Mouse (Mus musculus) intestine, embryonic 16.5 days (tissue): ENCODE data around the gene Ppp3cb. TPM values are rescaled to one million over a fixed set of nuclear protein-coding genes. Genes with fewer than 3 reads are reported as not detected.

ENCODE experiments used
- ATAC-seq: fragments of 200-750 bp; cut with Nextera tagmentation; 2 replicates; pipeline ENCODE4 v1.8.0; 2017; ENCODE audit warnings: moderate TSS enrichment, moderate library complexity
- H3K27ac ChIP-seq: fragments of 300-500 bp; sonication (generic); 2 replicates; pipeline ENCODE4 v1.5.1; 2014; ENCODE audit warnings: mild to moderate bottlenecking, low read length
- H3K27me3 ChIP-seq: fragments of 300-500 bp; sonication (generic); replicated peaks from 2 replicates; pipeline ENCODE4 v1.6.1; 2014; ENCODE audit warnings: low read length, control low read depth, mixed read lengths; ENCODE audit not compliant: control insufficient read depth, insufficient read depth
- H3K36me3 ChIP-seq: fragments of 300-500 bp; sonication (generic); 2 replicates; pipeline ENCODE4 v1.6.1; 2014; ENCODE audit warnings: low read length, control low read depth; ENCODE audit not compliant: control insufficient read depth, insufficient read depth
- H3K4me1 ChIP-seq: fragments of 300-500 bp; sonication (generic); 2 replicates; pipeline ENCODE4 v1.6.1; 2014; ENCODE audit warnings: low read length, control low read depth, mixed read lengths; ENCODE audit not compliant: control insufficient read depth, insufficient read depth
- H3K4me2 ChIP-seq: fragments of 300-500 bp; sonication (generic); 2 replicates; pipeline ENCODE4 v1.6.1; 2014; ENCODE audit warnings: low read depth, low read length, control low read depth
- H3K4me3 ChIP-seq: fragments of 300-500 bp; sonication (generic); 2 replicates; pipeline ENCODE4 v1.5.1; 2014; ENCODE audit warnings: mild to moderate bottlenecking, low read length
- H3K9ac ChIP-seq: fragments of 300-500 bp; sonication (generic); 2 replicates; pipeline ENCODE4 v1.6.1; 2014; ENCODE audit warnings: low read depth, low read length
- H3K9me3 ChIP-seq: fragments of 300-500 bp; sonication (generic); 2 replicates; pipeline ENCODE4 v1.6.1; 2016; ENCODE audit warnings: low read length, control low read depth; ENCODE audit not compliant: control insufficient read depth
- WGBS: fragments of 180-500 bp; shearing (Covaris S2); extraction: QIAGEN DNeasy Blood & Tissue Kit; methylation state at CpG from one replicate; pipeline ENCODE4 v1.1.7; 2014; 5-methylcytosine and 5-hydroxymethylcytosine counted together
- polyA plus RNA-seq: library from polyadenylated mRNA; unstranded; fragments of >200 nt; fragmentation: Nextera tagmentation; extraction: Ambion mirVana; gene quantifications from 2 replicates; pipeline ENCODE4 v1.2.1, GENCODE M21; 2015

Ppp3cb gene
- polyA plus RNA-seq, 1 experiment from 2014 or later, result 17.3 TPM

DNA sequence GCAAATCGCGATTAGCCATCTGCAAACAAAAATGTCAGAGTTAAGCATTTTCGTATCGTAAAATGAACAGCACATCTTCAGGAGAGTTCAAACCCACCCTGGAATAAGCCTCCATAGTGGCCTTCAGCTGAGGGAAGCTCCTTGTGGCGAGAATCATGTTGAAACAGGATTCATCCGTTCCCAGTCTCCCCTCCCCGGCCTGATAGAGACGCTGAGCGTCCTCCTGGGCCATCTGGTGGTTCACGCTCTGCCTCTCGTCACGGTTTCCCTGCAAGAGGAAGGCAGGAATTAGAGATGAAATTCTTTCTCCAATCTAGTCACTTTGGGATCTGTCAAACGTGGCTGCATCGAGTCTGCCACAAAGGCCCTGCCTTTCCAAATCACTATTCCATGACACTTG lies 86.2 kb downstream of the Ppp3cb start:
- no peaks in the 10 kb centered on the region for H3K9me3 ChIP-seq
- no peak overlapping the region for H3K27ac ChIP-seq
- no peak overlapping the region for H3K9ac ChIP-seq
- H3K4me1 ChIP-seq, result no peaks in the 10 kb centered on the region
- H3K4me2 ChIP-seq, result no peak overlapping the region
- H3K4me3 ChIP-seq, result no peak overlapping the region
- peaks cover 17% of the 10 kb centered on the region; the same call in 1 of the 2 replicates for H3K36me3 ChIP-seq
- 73% methylated on average over 14 of the region's 14 CpGs for WGBS
- H3K27me3 ChIP-seq, result no peaks in the 10 kb centered on the region
- ATAC-seq, result no peak

DNA sequence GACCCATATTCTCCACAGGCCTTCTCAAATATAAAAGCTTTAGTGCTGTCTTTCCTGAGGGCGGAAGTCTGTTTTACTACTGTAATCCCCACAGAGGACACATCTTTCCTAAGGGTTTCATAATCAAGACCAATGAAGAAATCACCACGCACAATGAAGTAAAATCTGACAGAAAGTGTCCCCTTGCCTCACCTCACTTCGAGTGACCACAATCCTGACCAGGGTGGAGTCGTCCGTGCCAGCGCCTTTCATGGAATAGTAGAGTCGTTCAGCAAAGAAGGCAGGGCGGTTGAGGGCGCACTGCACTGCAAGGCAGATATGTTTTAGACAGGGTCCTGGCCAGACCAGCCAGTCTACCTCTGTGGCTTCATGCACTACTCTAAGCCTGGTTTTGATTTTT lies 88.0 kb downstream of the Ppp3cb start:
- Histone ChIP-seq H3K9me3 (no peaks in the 10 kb centered on the region), H3K27ac (no peak overlapping the region), H3K4me3 (no peak overlapping the region), H3K36me3 (peaks cover 15% of the 10 kb centered on the region; the same call in 1 of the 2 replicates), H3K9ac (no peak overlapping the region), H3K4me2 (no peak overlapping the region), H3K27me3 (no peaks in the 10 kb centered on the region), H3K4me1 (no peaks in the 10 kb centered on the region)
- 94% methylated on average over 9 of the region's 9 CpGs for WGBS
- ATAC-seq, result no peak

DNA sequence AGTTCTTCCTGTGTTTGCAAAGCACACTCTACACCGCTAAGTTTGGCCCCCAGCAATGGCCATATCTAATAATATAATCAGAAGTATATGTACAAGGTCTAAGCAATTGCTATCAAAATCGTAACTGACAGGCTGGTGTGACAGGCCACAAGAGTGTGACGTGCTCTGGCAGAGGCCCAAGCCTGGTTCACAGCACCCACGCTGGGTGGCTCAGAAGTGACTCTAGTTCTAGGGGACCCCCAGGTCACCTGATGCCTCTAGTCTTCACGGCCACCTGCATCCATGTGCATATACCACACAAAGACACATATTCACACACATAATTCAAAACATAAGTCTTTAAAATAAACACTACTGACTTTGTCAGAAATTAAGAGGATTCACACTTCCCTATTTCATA lies 93.4 kb downstream of the Ppp3cb start:
- no peak overlapping the region for H3K4me3 ChIP-seq
- no peak overlapping the region for H3K4me2 ChIP-seq
- no peaks in the 10 kb centered on the region for H3K27me3 ChIP-seq
- WGBS, result 86% methylated on average over 5 of the region's 5 CpGs
- H3K27ac ChIP-seq, result no peak overlapping the region
- no peak overlapping the region for H3K9ac ChIP-seq
- ATAC-seq, result no peak
- no peaks in the 10 kb centered on the region for H3K4me1 ChIP-seq
- no peaks in the 10 kb centered on the region for H3K9me3 ChIP-seq
- H3K36me3 ChIP-seq, result peaks cover 3% of the 10 kb centered on the region; the same call in 1 of the 2 replicates

DNA sequence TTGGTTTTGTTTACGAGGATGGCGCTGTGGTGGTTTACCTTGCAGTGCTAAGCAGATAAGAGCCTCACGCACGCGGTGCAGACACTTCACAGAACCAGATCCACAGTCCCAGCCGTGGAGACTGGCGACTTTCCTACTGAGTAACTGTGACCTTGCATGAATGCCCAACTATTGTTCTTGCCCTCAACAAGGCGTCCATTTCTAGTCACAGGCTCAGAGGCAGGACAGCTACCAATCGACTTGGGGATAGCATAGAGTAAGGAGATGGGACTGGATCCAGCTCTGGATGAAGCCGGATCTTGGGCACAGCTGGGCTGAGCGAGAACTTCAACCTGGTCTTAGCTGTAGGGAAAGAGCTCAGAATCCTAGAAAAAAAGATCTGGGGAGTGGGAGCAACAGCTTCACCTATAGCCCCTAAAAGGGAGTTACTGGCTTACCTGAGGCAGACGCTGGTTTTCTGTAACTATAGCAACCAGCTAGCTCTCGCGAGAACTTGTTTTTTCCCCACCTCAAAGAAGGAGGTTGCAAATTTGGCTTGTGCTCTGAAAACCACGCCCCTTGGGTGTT lies 94.5 kb downstream of the Ppp3cb start, which contains the start of gene Cfap70:
Cfap70 (minus strand) TSS at position 462 of the 567 bp plus-strand sequence.
- peak within 1 kb of the TSS; percentile 47 for H3K4me3 ChIP-seq
- H3K27me3 ChIP-seq, result no peaks in the 10 kb centered on the region
- peak within 1 kb of the TSS; percentile 61 for H3K4me2 ChIP-seq
- 0 out of 2 replicates have a peak, but pooled peaks cover 2% of the 10 kb centered on the region for H3K4me1 ChIP-seq
- peak within 1 kb of the TSS; percentile 61 for H3K9ac ChIP-seq
- WGBS, result 2% methylated on average over 15 of the region's 15 CpGs
- peaks cover 2% of the 10 kb centered on the region; the same call in 1 of the 2 replicates for H3K36me3 ChIP-seq
- no peak within 1 kb of the TSS for H3K27ac ChIP-seq
- no peaks in the 10 kb centered on the region for H3K9me3 ChIP-seq
- ATAC-seq, result peak; percentile 71

DNA sequence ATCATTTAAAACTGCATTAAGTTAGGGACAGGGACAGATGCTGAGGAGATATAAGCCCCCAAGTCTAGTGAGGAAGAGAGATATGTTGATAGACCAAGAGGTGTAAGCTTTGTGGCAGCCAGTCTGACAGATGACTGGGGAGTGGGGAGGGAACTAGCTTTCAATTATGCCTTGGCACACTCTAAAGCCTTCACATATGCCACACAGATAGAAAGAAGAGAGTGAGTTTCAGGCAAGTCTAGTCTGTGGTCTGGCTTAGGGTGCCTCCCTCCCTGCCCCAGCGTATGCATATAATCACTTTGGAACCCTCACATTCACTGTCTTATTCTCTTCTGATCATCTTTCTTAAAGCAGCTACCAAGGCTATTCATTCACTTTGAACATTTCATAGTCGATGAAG lies 95.1 kb downstream of the Ppp3cb start:
- no peak overlapping the region; the same call in 1 of the 2 replicates for H3K9ac ChIP-seq
- H3K4me2 ChIP-seq, result peak overlapping the region; percentile 61
- H3K27ac ChIP-seq, result no peak overlapping the region
- peak overlapping the region; percentile 47 for H3K4me3 ChIP-seq
- ATAC-seq, result no peak
- no peaks in the 10 kb centered on the region; the same call in 1 of the 2 replicates for H3K36me3 ChIP-seq
- no peaks in the 10 kb centered on the region for H3K9me3 ChIP-seq
- H3K27me3 ChIP-seq, result no peaks in the 10 kb centered on the region
- H3K4me1 ChIP-seq, result 0 out of 2 replicates have a peak, but pooled peaks cover 2% of the 10 kb centered on the region
- WGBS, result 11% methylated on average over 2 of the region's 2 CpGs

Other genes with a start within 250 kb of the Ppp3cb start
- gene Ecd, start 198.5 kb downstream of the Ppp3cb start, polyA plus RNA-seq, result 42.5 and 46.9 TPM in 2 replicates
- gene Fam149b, start 198.4 kb downstream of the Ppp3cb start, polyA plus RNA-seq, result 24.8 and 25.6 TPM in 2 replicates
- 99.2 and 119 TPM in 2 replicates for gene Dnajc9, start 157.7 kb downstream of the Ppp3cb start, polyA plus RNA-seq
- 97.6 and 100 TPM in 2 replicates for gene Mrps16, start 152.9 kb downstream of the Ppp3cb start, polyA plus RNA-seq
- 0.12 and 0.18 TPM in 2 replicates for gene Cfap70, start 94.3 kb downstream of the Ppp3cb start, polyA plus RNA-seq
- gene Anxa7, start 66.4 kb downstream of the Ppp3cb start, polyA plus RNA-seq, result 45.9 TPM in 2 replicates
- gene Mss51, start 49.7 kb downstream of the Ppp3cb start, polyA plus RNA-seq, result 0.45 and 0.65 TPM in 2 replicates
- 3.1 and 3.3 TPM in 2 replicates for gene Usp54, start 94.5 kb upstream of the Ppp3cb start, polyA plus RNA-seq
- gene Myoz1, start 110.0 kb upstream of the Ppp3cb start, polyA plus RNA-seq, result 0.26 and 0.53 TPM in 2 replicates
- gene Synpo2l, start 121.8 kb upstream of the Ppp3cb start, polyA plus RNA-seq, result 0.10 and 0.20 TPM in 2 replicates
- gene Sec24c, start 127.7 kb upstream of the Ppp3cb start, polyA plus RNA-seq, result 92.7 and 106 TPM in 2 replicates
- gene Fut11, start 148.4 kb upstream of the Ppp3cb start, polyA plus RNA-seq, result 15.0 and 16.0 TPM in 2 replicates
- 171 and 190 TPM in 2 replicates for gene Chchd1, start 156.4 kb upstream of the Ppp3cb start, polyA plus RNA-seq
- 21.8 and 23.3 TPM in 2 replicates for gene Zswim8, start 161.0 kb upstream of the Ppp3cb start, polyA plus RNA-seq
- gene Ndst2, start 188.0 kb upstream of the Ppp3cb start, polyA plus RNA-seq, result 18.3 and 21.2 TPM in 2 replicates
- 33.6 and 35.8 TPM in 2 replicates for gene Camk2g, start 247.5 kb upstream of the Ppp3cb start, polyA plus RNA-seq